ENCODE assay signal across 9 mouse cellular contexts in genomic region chr9:44074395-44075275, GRCm38 (mm10). TPM values are rescaled to one million over a fixed set of nuclear protein-coding genes. Genes with fewer than 3 reads are reported as not detected.
DNase-seq lines count a peak whose midpoint lies in the region; ATAC-seq and TF ChIP-seq lines count a peak whose summit lies in the region.
"Had no signal": no experiment of that assay in that cellular context is flagged by ENCODE, and none has a peak within 500 bp of the region (broad histone marks: within the 10 kb centered on the region; RNA-seq: fewer than 3 reads in every experiment).

No protein-coding gene starts in this region.

- H3K4me3 ChIP-seq in lung, adult 2 months (replicated peaks; ENCODE audit: extremely low read depth, low read depth, low read length), result no peak overlapping the region

- peaks cover 4% of the 10 kb centered on the region; the same call in 1 of the 2 replicates for H3K4me1 ChIP-seq in lung, adult 2 months (ENCODE audit: control insufficient read depth, insufficient read depth, low read length)

- WGBS in lung, adult 2 months, result 68% methylated on average over 9 of the region's 9 CpGs

- peak; percentile 32 for DNase-seq in embryo, embryonic 10 days (ENCODE audit: low spot score)
- no peak for DNase-seq in embryo, embryonic 11 days
- DNase-seq in lung, adult 2 months, result no peak
- no peak for DNase-seq in lung, postnatal 4 days
- DNase-seq in brain, embryonic 14.5 days (ENCODE audit: low read depth), result no peak
- DNase-seq in urinary bladder, postnatal 4 days (ENCODE audit: low spot score in 2 of 2), result no peak

- ATAC-seq in megakaryocyte progenitor cell, adult 5-6 weeks (replicated peaks; ENCODE audit: poor library complexity), result 0 out of 2 replicates have a peak, but pooled peaks have one; percentile 50
- ATAC-seq in frontal cortex, adult (ENCODE audit: low TSS enrichment), result no peak

- TF ChIP-seq POLR2A in lung, adult 2 months (IDR thresholded peaks at IDR 0.05; ENCODE audit: borderline replicate concordance, extremely low read depth, low read depth, low read length), result no peak
- TF ChIP-seq POLR2A in brain, embryonic 14.5 days (IDR thresholded peaks at IDR 0.05; ENCODE audit: borderline replicate concordance, extremely low read depth, insufficient read depth, insufficient read length, poor library complexity, severe bottlenecking), result no peak

- 0 out of 2 replicates have a peak, but pooled peaks have one; percentile 7 for TF ChIP-seq CTCF in lung, adult 2 months (IDR thresholded peaks at IDR 0.05; ENCODE audit: insufficient read depth, low read length)
- peak; percentile 39; the same call in 1 of the 2 replicates for TF ChIP-seq CTCF in brain, embryonic 14.5 days (IDR thresholded peaks at IDR 0.05; ENCODE audit: borderline replicate concordance, extremely low read depth, insufficient read depth, insufficient read length)

RNA-seq across cellular contexts. Expression of gene Usp2, which starts 7.8 kb away (rescaled TPM):
- polyA plus RNA-seq in lung, adult 2 months (2012; rRNA removed), result 5.7 and 9.2 TPM in 2 replicates
- 2.0 and 4.0 TPM in 2 replicates for polyA plus RNA-seq in brain, embryonic 14.5 days (2012; rRNA removed)
- 5.5 and 16.4 TPM in 2 replicates for total RNA-seq in megakaryocyte progenitor cell, adult 5-6 weeks (2015)
- total RNA-seq in megakaryocyte progenitor cell, adult 5-6 weeks (2017), result 2.5 and 5.3 TPM in 2 replicates

RNA-seq across cellular contexts. Expression of gene Mfrp, which starts 26.9 kb away (rescaled TPM):
- polyA plus RNA-seq in lung, adult 2 months (2012; rRNA removed), result 0.25 and 0.34 TPM in 2 replicates
- 1.8 and 3.8 TPM in 2 replicates for polyA plus RNA-seq in brain, embryonic 14.5 days (2012; rRNA removed)
- total RNA-seq in megakaryocyte progenitor cell, adult 5-6 weeks (2015), result not detected in 2 replicates
- 0.12 TPM in 1 of 2 replicates, not detected in the other for total RNA-seq in megakaryocyte progenitor cell, adult 5-6 weeks (2017)
- polyA plus RNA-seq: heart, embryonic 16.5 days had no signal

RNA-seq across cellular contexts. Expression of gene Thy1, which starts 31.5 kb away (rescaled TPM):
- 22.0 and 34.3 TPM in 2 replicates for polyA plus RNA-seq in lung, adult 2 months (2012; rRNA removed)
- 11.6 and 13.1 TPM in 2 replicates for polyA plus RNA-seq in brain, embryonic 14.5 days (2012; rRNA removed)
- 0.32 and 1.1 TPM in 2 replicates for total RNA-seq in megakaryocyte progenitor cell, adult 5-6 weeks (2015)
- 0.21 and 1.2 TPM in 2 replicates for total RNA-seq in megakaryocyte progenitor cell, adult 5-6 weeks (2017)

RNA-seq across cellular contexts. Expression of gene C1qtnf5, which starts 32.4 kb away (rescaled TPM):
- polyA plus RNA-seq in lung, adult 2 months (2012; rRNA removed), result 29.0 and 31.0 TPM in 2 replicates
- 5.2 and 6.8 TPM in 2 replicates for polyA plus RNA-seq in brain, embryonic 14.5 days (2012; rRNA removed)
- total RNA-seq in megakaryocyte progenitor cell, adult 5-6 weeks (2015), result not detected in 2 replicates
- not detected in 2 replicates for total RNA-seq in megakaryocyte progenitor cell, adult 5-6 weeks (2017)

RNA-seq across cellular contexts. Expression of gene Gm49380, which starts 38.7 kb away (rescaled TPM):
- polyA plus RNA-seq in lung, adult 2 months (2012; rRNA removed), result 0.27 TPM in 1 of 2 replicates, not detected in the other
- polyA plus RNA-seq in brain, embryonic 14.5 days (2012; rRNA removed), result 0.06 and 0.29 TPM in 2 replicates
- not detected in 2 replicates for total RNA-seq in megakaryocyte progenitor cell, adult 5-6 weeks (2015)
- total RNA-seq in megakaryocyte progenitor cell, adult 5-6 weeks (2017), result not detected in 2 replicates
